Mouse (Mus musculus): ENCODE measurements around the gene Nutf2. TPM values are rescaled to one million over a fixed set of nuclear protein-coding genes. Genes with fewer than 3 reads are reported as not detected.

Nutf2 gene
- total RNA-seq, 2 experiments from 2014 or later = 36.5 to 45.5 TPM

- no peak for DNase-seq (ENCODE audit: low spot score in 2 of 2)
These were observed 64.7 kb downstream of the Nutf2 start for GRCm38 (mm10) chr8:105925123-105925522.

Other genes with a start within 250 kb of the Nutf2 start
- 10 to 100 TPM; 60.4 to 64.1 TPM for gene Ctcf, start 224.0 kb upstream of the Nutf2 start, total RNA-seq (2021)
- gene Agrp, start 223.2 kb upstream of the Nutf2 start, total RNA-seq (2021) = not detected
- gene Carmil2, start 174.3 kb upstream of the Nutf2 start, total RNA-seq (2021) = 10 to 100 TPM; 64.7 to 68.4 TPM
- gene Acd, start 159.5 kb upstream of the Nutf2 start, total RNA-seq (2021) = 10 to 100 TPM; 42.8 to 43.5 TPM
- gene Pard6a, start 159.4 kb upstream of the Nutf2 start, total RNA-seq (2021) = 10 to 100 TPM; 36.8 to 38.4 TPM
- not detected for gene 4933405L10Rik, start 152.9 kb upstream of the Nutf2 start, total RNA-seq (2021)
- gene Enkd1, start 152.4 kb upstream of the Nutf2 start, total RNA-seq (2021) = 1 to 10 TPM; 8.6 to 9.0 TPM
- gene Gfod2, start 101.9 kb upstream of the Nutf2 start, total RNA-seq (2021) = 10 to 100 TPM; 21.5 to 26.7 TPM
- gene Ranbp10, start 33.2 kb upstream of the Nutf2 start, total RNA-seq (2021) = 10 to 100 TPM; 25.5 to 26.0 TPM
- gene Tsnaxip1, start 32.8 kb upstream of the Nutf2 start, total RNA-seq (2021) = under 1 TPM; 0.24 to 0.85 TPM
- 10 to 100 TPM; 18.8 to 19.5 TPM for gene Cenpt, start 7.3 kb upstream of the Nutf2 start, total RNA-seq (2021)
- gene Thap11, start 5.4 kb upstream of the Nutf2 start, total RNA-seq (2021) = 10 to 100 TPM; 34.5 to 36.1 TPM
- 10 to 100 TPM; 57.2 to 66.0 TPM for gene Edc4, start 20.3 kb downstream of the Nutf2 start, total RNA-seq (2021)
- 1 to 10 TPM; 1.1 to 2.1 TPM for gene Nrn1l, start 33.0 kb downstream of the Nutf2 start, total RNA-seq (2021)
- 1 to 10 TPM; 7.2 to 9.0 TPM for gene Pskh1, start 39.9 kb downstream of the Nutf2 start, total RNA-seq (2021)
- 1 to 10 TPM; 1.2 to 1.3 TPM for gene Ctrl, start 73.3 kb downstream of the Nutf2 start, total RNA-seq (2021)
- gene Psmb10, start 77.9 kb downstream of the Nutf2 start, total RNA-seq (2021) = 10 to 100 TPM; 62.8 to 71.5 TPM
- 10 to 100 TPM; 46.9 to 52.8 TPM for gene Lcat, start 82.8 kb downstream of the Nutf2 start, total RNA-seq (2021)
- 10 to 100 TPM; 28.1 to 35.8 TPM for gene Slc12a4, start 105.5 kb downstream of the Nutf2 start, total RNA-seq (2021)
- gene Dpep3, start 118.8 kb downstream of the Nutf2 start, total RNA-seq (2021) = not detected
- 10 to 100 TPM; 17.2 to 19.5 TPM for gene Dus2, start 130.8 kb downstream of the Nutf2 start, total RNA-seq (2021)
- not detected for gene Dpep2nb, start 145.4 kb downstream of the Nutf2 start, total RNA-seq (2021)
- gene Ddx28, start 151.3 kb downstream of the Nutf2 start, total RNA-seq (2021) = 10 to 100 TPM; 11.1 to 12.6 TPM
- 10 to 100 TPM in 1 of 2 experiments, 1 to 10 TPM in 1; 9.9 to 11.6 TPM for gene Nfatc3, start 198.3 kb downstream of the Nutf2 start, total RNA-seq (2021)

Measured in layer of hippocampus, postnatal 14 days (tissue).